Mouse (Mus musculus) limb, embryonic 10.5 days (tissue): ENCODE measurements around the gene Serpina5. TPM values are rescaled to one million over a fixed set of nuclear protein-coding genes. Genes with fewer than 3 reads are reported as not detected.
A peak's percentile ranks its signal among the peaks of the same experiment; 100 is the strongest.

ENCODE experiments used
- DNase-seq: peaks from one replicate; pipeline ENCODE4 v3.0.0-alpha.2; 2017; ENCODE audit warnings: low spot score
- H3K27ac ChIP-seq: fragments of 300-500 bp; sonication (generic); 2 replicates; pipeline ENCODE4 v1.5.1; 2016; ENCODE audit warnings: mild to moderate bottlenecking
- H3K27me3 ChIP-seq: fragments of 300-500 bp; sonication (generic); 2 replicates; pipeline ENCODE4 v1.6.1; 2016; ENCODE audit warnings: low read depth, mild to moderate bottlenecking; ENCODE audit not compliant: poor library complexity, severe bottlenecking
- H3K36me3 ChIP-seq: fragments of 300-500 bp; sonication (generic); 2 replicates; pipeline ENCODE4 v1.6.1; 2016; ENCODE audit warnings: mild to moderate bottlenecking, moderate library complexity
- H3K4me1 ChIP-seq: fragments of 300-500 bp; sonication (generic); 2 replicates; pipeline ENCODE4 v1.6.1; 2016
- H3K4me3 ChIP-seq: fragments of 300-500 bp; sonication (generic); 2 replicates; pipeline ENCODE4 v1.5.1; 2016; ENCODE audit warnings: mild to moderate bottlenecking, moderate library complexity
- H3K9me3 ChIP-seq: fragments of 300-500 bp; sonication (generic); replicated peaks from 2 replicates; pipeline ENCODE4 v1.6.1; 2016; ENCODE audit warnings: mild to moderate bottlenecking
- WGBS: fragments of 180-500 bp; shearing (Covaris S2); methylation state at CpG from one replicate; pipeline ENCODE4 v1.1.7; 2016; 5-methylcytosine and 5-hydroxymethylcytosine counted together
- polyA plus RNA-seq: library from polyadenylated mRNA; unstranded; fragments of >200 nt; fragmentation: Nextera tagmentation; extraction: Ambion mirVana; gene quantifications from 2 replicates; pipeline ENCODE4 v1.2.1, GENCODE M21; 2016

Serpina5 gene
- polyA plus RNA-seq, result not detected in 2 replicates

DNA sequence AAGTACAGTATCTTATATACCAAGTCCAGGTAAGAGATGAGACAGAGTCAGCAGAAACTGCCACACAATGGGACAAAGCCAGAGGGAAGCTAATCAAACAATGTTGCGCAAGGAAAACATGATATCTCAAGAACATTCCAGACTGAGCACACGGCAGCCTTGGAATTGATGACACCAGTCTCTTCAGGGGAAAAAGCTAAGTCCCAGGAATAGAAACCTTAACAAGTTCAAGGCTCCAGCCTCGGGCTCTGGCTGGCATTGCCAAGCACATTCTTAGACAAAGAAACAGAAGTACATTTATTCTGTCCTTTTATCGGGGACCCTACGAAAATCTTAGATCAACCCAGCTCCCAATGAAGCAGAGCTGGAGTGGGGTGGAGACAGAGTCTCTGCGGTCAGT, at the start of gene Serpina5:
Serpina5 (plus strand) TSS at position 346 of the 400 bp plus-strand sequence.
- no peak for DNase-seq
- no peak within 1 kb of the TSS for H3K4me3 ChIP-seq
- H3K36me3 ChIP-seq, result no peaks in the 10 kb centered on the region
- no peaks in the 10 kb centered on the region for H3K4me1 ChIP-seq
- H3K27me3 ChIP-seq, result no peaks in the 10 kb centered on the region
- WGBS, result 95% methylated on average over 6 of the region's 6 CpGs
- no peak within 1 kb of the TSS for H3K27ac ChIP-seq
- H3K9me3 ChIP-seq, result no peaks in the 10 kb centered on the region

DNA sequence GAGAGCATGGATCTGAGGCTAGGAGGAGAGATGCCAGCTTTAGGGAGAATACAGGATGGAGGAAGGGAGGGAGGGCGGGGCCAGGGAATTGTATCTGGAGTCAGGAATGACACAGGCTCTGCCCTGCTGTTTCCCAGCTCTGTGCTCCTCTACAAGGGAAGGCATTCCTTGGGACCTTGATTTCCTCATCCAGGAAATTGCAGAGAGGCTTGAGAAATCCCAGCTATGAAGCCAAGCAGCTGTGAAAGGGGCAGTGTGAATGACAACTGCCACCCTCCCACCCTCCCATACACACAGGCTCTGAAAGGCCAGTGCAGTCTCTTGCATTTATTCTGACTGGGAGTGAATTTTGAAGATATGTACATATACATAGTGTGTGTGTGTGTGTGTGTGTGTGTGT, 46.9 kb upstream of the Serpina5 start:
- H3K4me3 ChIP-seq, result no peak overlapping the region
- no peaks in the 10 kb centered on the region for H3K4me1 ChIP-seq
- no peaks in the 10 kb centered on the region for H3K9me3 ChIP-seq
- 58% methylated on average over 1 of the region's 1 CpGs for WGBS
- no peaks in the 10 kb centered on the region for H3K36me3 ChIP-seq
- DNase-seq, result no peak
- no peak overlapping the region for H3K27ac ChIP-seq
- H3K27me3 ChIP-seq, result no peaks in the 10 kb centered on the region

DNA sequence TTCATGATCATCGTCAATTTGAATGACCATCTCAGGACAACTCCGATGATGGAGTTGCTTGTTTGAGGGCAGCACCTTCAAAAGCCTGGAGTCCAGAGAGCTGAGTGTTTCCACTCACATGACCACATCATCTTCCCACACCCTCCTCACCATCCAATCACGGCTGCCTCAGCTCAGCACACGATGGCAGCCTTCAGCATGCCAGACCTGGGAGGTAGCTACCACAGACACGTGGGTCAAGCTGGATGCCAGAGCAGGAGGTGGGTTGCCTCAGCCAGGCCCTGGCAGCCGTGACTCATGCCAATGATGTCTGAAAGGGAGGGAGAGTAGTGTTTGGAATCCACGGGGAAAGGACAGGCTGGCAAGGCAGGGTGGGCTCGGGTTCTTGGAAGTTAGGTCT, 45.2 kb upstream of the Serpina5 start:
- H3K27me3 ChIP-seq, result no peaks in the 10 kb centered on the region
- H3K27ac ChIP-seq, result no peak overlapping the region
- no peaks in the 10 kb centered on the region for H3K9me3 ChIP-seq
- no peaks in the 10 kb centered on the region for H3K4me1 ChIP-seq
- DNase-seq, result no peak
- H3K36me3 ChIP-seq, result no peaks in the 10 kb centered on the region
- no peak overlapping the region for H3K4me3 ChIP-seq
- WGBS, result 84% methylated on average over 8 of the region's 8 CpGs

DNA sequence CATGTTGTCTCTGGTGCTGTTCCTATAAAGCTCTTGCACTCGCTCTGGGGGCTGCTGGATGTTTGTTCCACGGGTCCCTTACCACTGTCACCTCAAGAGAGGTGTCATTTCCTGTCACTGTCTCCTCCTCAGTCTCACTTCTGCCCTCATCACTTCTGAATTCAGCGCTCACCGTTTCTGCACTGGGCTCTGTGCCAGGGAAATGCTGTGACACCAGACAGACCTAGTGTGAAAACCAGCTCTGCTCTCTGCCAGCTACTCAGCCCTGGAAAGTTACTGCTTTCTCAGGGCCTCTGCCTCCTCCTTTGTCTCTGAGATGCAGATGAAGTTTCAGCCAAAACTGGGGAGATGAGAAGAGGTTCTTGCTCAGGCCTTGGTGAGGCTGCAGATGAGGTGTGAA, 43.9 kb upstream of the Serpina5 start:
- Histone ChIP-seq H3K4me3 (no peak overlapping the region), H3K4me1 (no peaks in the 10 kb centered on the region), H3K27me3 (no peaks in the 10 kb centered on the region), H3K27ac (no peak overlapping the region), H3K36me3 (no peaks in the 10 kb centered on the region), H3K9me3 (no peaks in the 10 kb centered on the region)
- 35% methylated on average over 4 of the region's 4 CpGs for WGBS
- DNase-seq, result no peak

DNA sequence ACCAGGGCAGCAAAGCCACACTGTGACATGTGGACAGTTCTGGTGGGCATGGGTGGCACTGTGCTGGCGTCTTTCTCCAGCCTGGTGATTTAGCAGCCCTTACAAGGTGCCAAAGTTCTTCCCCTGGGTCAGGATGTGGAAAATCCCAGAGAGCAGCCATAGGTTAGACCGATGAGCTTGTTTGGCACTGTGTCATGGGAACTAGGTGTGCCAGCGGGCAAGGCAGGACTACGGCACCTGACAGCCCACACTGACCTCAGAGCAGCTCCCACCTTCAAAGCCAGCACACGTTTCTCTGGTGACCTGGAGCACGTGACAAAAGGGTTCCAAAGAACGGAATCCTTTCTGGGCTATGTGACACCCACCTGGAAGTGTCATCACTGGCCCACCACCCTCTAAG, 43.4 kb upstream of the Serpina5 start:
- H3K36me3 ChIP-seq, result no peaks in the 10 kb centered on the region
- no peaks in the 10 kb centered on the region for H3K4me1 ChIP-seq
- DNase-seq, result no peak
- H3K27ac ChIP-seq, result no peak overlapping the region
- H3K9me3 ChIP-seq, result no peaks in the 10 kb centered on the region
- H3K4me3 ChIP-seq, result no peak overlapping the region
- H3K27me3 ChIP-seq, result no peaks in the 10 kb centered on the region
- 85% methylated on average over 7 of the region's 7 CpGs for WGBS

DNA sequence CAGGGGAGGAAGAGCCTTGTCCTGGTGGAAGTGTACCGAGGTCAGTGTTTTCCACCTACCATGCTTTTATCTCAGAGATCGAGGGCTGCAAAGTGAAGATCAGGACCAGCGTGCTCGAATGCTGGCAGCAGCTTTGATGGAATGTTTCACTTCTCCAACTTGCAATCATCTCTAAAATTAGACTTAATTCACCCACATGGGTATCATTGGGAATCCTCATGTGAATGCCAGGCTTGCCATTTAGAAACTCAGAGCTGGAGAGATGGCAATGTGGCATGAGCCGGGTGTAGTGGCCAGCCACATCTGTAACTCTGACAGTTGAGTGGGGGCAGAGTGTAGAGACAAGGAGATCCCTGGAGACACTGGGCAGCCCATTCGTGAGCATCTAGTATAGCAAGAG, 40.8 kb upstream of the Serpina5 start:
- DNase-seq, result no peak
- no peak overlapping the region for H3K27ac ChIP-seq
- no peaks in the 10 kb centered on the region for H3K27me3 ChIP-seq
- no peaks in the 10 kb centered on the region for H3K9me3 ChIP-seq
- no peaks in the 10 kb centered on the region for H3K4me1 ChIP-seq
- H3K4me3 ChIP-seq, result no peak overlapping the region
- no peaks in the 10 kb centered on the region for H3K36me3 ChIP-seq
- WGBS, result 90% methylated on average over 6 of the region's 6 CpGs

DNA sequence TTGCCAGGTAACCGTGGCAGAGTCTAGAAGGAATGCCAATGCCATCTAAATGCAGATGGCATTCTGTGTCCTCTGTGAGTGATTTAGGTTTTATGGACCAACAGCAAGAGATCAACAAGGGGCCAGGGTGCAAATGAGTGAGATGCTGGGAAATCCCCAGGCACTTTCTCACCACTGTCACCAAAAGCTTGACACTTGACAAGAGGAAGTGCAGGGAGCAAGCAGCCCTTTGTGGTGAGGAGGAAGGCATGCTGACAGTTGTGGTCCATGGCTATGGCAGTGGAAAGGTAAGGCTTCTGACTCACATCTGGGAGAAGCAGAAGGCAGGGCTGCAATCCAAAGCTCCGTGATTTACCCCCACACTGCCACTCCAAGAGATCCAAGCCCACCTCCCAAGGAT, 39.1 kb upstream of the Serpina5 start:
- no peak overlapping the region for H3K27ac ChIP-seq
- no peaks in the 10 kb centered on the region for H3K4me1 ChIP-seq
- H3K4me3 ChIP-seq, result no peak overlapping the region
- WGBS, result 50% methylated on average over 2 of the region's 2 CpGs
- no peaks in the 10 kb centered on the region for H3K9me3 ChIP-seq
- DNase-seq, result no peak
- no peaks in the 10 kb centered on the region for H3K36me3 ChIP-seq
- H3K27me3 ChIP-seq, result no peaks in the 10 kb centered on the region

DNA sequence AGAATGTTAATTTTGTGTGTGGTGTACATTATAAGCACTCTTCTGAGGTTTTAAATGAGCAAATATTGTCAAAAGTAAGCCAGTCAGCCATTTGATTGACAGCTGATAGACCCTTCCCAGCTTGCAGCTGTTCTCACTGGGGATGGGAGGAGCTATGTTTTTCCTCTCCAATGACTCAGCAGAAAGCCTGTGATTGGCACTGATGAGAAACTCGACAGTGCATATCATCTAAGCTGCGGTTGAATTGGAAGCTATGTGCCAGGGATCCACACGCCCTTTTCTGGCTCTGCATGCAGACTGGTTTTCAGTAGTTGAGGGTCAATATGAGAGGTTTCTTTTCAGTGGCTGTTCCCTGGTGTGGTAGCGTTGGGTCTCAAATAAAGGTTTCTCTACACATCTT, 36.4 kb upstream of the Serpina5 start:
- H3K27me3 ChIP-seq, result no peaks in the 10 kb centered on the region
- no peak overlapping the region for H3K4me3 ChIP-seq
- H3K9me3 ChIP-seq, result no peaks in the 10 kb centered on the region
- H3K27ac ChIP-seq, result no peak overlapping the region
- no peaks in the 10 kb centered on the region for H3K36me3 ChIP-seq
- H3K4me1 ChIP-seq, result no peaks in the 10 kb centered on the region
- no peak for DNase-seq
- 68% methylated on average over 4 of the region's 4 CpGs for WGBS

DNA sequence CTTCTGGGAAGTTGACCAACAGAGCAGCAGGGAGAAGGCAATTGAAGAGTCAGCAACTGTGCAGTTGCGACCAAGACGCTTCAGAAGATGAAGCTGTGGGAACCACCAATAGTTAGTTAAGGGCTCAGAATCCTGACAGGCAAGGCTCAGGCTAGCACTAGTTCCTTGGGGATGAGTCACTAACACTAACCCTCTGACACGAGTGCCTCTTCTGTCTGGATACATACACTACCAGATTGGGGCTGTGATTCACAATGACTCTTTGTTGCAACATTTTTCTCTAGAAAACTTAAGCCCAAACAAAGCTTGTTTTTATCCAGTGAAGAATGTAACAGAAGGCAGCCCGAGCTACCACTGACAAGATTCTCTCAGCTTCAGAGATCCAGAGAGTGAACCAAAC, 35.9 kb upstream of the Serpina5 start:
- Histone ChIP-seq H3K4me3 (no peak overlapping the region), H3K27me3 (no peaks in the 10 kb centered on the region), H3K9me3 (no peaks in the 10 kb centered on the region), H3K27ac (no peak overlapping the region), H3K4me1 (no peaks in the 10 kb centered on the region), H3K36me3 (no peaks in the 10 kb centered on the region)
- WGBS, result 91% methylated on average over 4 of the region's 4 CpGs
- no peak for DNase-seq

DNA sequence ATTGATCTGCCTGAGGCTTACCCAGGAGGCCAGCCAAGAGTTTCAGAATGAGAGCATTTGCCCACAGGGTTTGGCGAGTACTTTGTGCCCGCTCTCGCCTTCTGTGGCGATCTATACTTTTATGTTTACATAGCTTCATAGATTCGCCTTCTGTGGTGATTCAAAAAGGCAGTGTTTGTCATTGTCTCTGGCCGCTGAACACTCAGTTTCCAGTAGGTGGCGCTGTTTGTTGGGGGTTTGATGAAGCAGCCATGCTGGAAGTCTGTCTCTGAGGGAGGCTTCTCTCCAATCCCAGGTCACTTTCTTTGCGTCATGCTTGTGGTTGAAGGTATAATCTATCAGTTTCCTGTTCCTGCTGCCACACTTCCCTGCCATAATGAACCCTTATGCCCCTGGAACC, 34.7 kb upstream of the Serpina5 start:
- H3K9me3 ChIP-seq, result no peaks in the 10 kb centered on the region
- H3K27ac ChIP-seq, result 0 out of 2 replicates have a peak overlapping the region, but pooled peaks have one; percentile 21
- H3K4me3 ChIP-seq, result no peak overlapping the region
- DNase-seq, result peak; percentile 82
- H3K36me3 ChIP-seq, result no peaks in the 10 kb centered on the region
- 33% methylated on average over 8 of the region's 8 CpGs for WGBS
- H3K27me3 ChIP-seq, result no peaks in the 10 kb centered on the region
- no peaks in the 10 kb centered on the region for H3K4me1 ChIP-seq

DNA sequence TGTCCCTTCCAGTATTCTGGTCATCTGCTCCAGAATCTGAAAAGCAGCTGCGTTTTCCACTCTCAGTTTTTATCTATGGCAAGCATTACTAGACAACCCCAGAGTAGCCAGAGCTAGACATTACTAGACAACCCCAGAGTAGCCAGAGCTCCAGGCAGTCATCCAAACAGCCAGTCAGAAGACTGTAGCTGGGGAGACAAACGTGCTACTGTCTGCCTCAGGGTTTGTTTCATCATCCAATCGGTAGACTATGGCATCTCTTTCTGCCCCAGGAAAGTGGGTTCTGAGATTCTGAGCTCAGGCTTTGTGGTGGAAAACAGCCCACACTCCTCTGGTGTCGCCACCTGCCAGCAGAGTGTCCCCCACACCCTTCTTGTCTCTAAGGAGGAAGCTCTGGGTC, 33.4 kb upstream of the Serpina5 start:
- WGBS, result 52% methylated on average over 4 of the region's 4 CpGs
- Histone ChIP-seq H3K4me1 (no peaks in the 10 kb centered on the region), H3K4me3 (no peak overlapping the region), H3K27ac (no peak overlapping the region), H3K9me3 (no peaks in the 10 kb centered on the region), H3K36me3 (no peaks in the 10 kb centered on the region), H3K27me3 (no peaks in the 10 kb centered on the region)
- DNase-seq, result no peak

DNA sequence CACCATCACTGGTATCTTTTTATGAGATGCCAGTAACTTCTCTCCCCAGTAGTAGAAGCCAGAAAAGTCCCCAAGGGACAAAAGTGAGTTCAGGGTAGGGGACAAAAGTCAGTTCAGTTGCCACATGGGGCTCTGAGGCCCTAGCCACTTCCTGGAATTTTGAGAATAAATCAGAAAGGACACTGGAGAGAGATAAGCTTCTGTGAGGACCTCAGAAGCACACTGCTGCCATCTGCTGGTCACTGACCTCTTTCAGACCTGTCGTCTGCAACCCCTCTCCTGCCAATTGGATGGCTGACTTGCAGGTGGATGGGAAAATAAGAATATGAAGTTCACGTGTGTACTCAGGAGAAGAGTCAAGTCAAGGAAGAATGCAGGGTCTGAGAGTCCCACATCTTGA, 31.3 kb upstream of the Serpina5 start:
- Histone ChIP-seq H3K27me3 (no peaks in the 10 kb centered on the region), H3K9me3 (no peaks in the 10 kb centered on the region), H3K4me3 (no peak overlapping the region), H3K27ac (no peak overlapping the region), H3K4me1 (no peaks in the 10 kb centered on the region), H3K36me3 (no peaks in the 10 kb centered on the region)
- DNase-seq, result peak; percentile 72
- WGBS, result 8% methylated on average over 2 of the region's 2 CpGs

DNA sequence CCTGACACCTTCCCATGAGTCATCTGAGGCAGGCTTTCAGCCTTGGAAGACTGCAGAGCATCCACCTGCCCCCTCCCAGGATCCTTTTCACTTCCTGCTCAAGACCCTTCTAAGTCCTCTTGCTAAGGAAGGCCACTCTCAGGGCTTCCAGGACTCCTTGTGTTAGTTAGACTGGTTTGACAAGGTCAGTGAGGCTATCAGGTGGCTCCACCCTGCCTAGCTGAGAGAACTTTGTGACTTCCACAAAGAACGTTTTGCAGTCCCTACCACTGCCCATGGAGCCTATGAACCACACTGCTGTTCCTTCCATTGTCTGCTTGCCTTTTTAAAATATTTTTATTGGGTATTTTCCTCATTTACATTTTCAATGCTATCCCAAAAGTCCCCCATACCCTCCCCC, 29.2 kb upstream of the Serpina5 start:
- no peaks in the 10 kb centered on the region for H3K36me3 ChIP-seq
- no peaks in the 10 kb centered on the region for H3K9me3 ChIP-seq
- H3K4me3 ChIP-seq, result no peak overlapping the region
- no peaks in the 10 kb centered on the region for H3K4me1 ChIP-seq
- no peaks in the 10 kb centered on the region for H3K27me3 ChIP-seq
- H3K27ac ChIP-seq, result no peak overlapping the region
- WGBS, result 53% methylated on average over 1 of the region's 1 CpGs
- DNase-seq, result no peak

DNA sequence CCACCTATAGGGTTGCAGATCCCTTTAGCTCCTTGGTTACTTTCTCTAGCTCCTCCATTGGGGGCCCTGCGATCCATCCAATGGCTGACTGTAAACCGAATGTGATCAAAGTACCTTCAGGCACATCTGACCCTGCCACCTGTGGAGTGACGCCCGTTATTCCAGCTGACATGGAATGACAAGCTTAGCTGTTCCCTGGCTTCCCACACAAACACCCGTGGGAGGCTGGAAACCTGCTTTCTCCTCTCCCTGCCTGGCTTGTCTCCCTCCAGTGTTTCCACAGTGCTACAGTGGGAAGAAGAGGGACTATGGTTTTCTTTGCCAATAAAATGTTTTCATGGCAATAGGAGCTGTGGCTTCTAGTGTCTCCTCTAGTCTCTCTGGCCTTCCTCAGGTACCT, 28.6 kb upstream of the Serpina5 start:
- Histone ChIP-seq H3K36me3 (no peaks in the 10 kb centered on the region), H3K4me3 (no peak overlapping the region), H3K27ac (no peak overlapping the region), H3K9me3 (no peaks in the 10 kb centered on the region), H3K4me1 (no peaks in the 10 kb centered on the region), H3K27me3 (no peaks in the 10 kb centered on the region)
- WGBS, result 68% methylated on average over 5 of the region's 5 CpGs
- DNase-seq, result no peak
